Mouse (Mus musculus): ENCODE measurements around the gene Golim4.

GRCm38 (mm10) chr3:75929926-75930548 lies 26.7 kb downstream of the Golim4 start:
- TF ChIP-seq CTCF (IDR thresholded peaks at IDR 0.05 in 2 of 3, conservative IDR thresholded peaks at IDR 0.05 in 1 of 3; ENCODE audit: control insufficient read depth in 1 of 3, insufficient read depth in 1 of 3, low read depth in 2 of 3, low read length in 3 of 3, poor library complexity in 1 of 3, severe bottlenecking in 1 of 3) (no peak), TAL1 (IDR thresholded peaks at IDR 0.05; ENCODE audit: low read length) (no peak), KAT2A (conservative IDR thresholded peaks at IDR 0.05; ENCODE audit: low read depth, low read length) (no peak), MXI1 (IDR thresholded peaks at IDR 0.05; ENCODE audit: low read depth, low read length) (no peak), ETS1 (IDR thresholded peaks at IDR 0.05; ENCODE audit: low read depth, low read length) (no peak), CHD2 (IDR thresholded peaks at IDR 0.05; ENCODE audit: low read length) (no peak), ZC3H11A (IDR thresholded peaks at IDR 0.05; ENCODE audit: low read depth, low read length) (no peak), TCF12 (IDR thresholded peaks at IDR 0.05; ENCODE audit: low read depth, low read length) (no peak), SMC3 (IDR thresholded peaks at IDR 0.05; ENCODE audit: low read depth, low read length) (no peak), GATA1 (IDR thresholded peaks at IDR 0.05; ENCODE audit: low read depth, low read length) (no peak)
